Mouse (Mus musculus): ENCODE data around the gene Taok3.

- no peak for TF ChIP-seq CTCF (conservative IDR thresholded peaks at IDR 0.05; ENCODE audit: insufficient read depth, insufficient read length, low read depth, low read length)
- TF ChIP-seq POLR2A (IDR thresholded peaks at IDR 0.05; ENCODE audit: low read depth, low read length) = no peak
These were observed 8.2 kb upstream of the Taok3 start for GRCm38 (mm10) chr5:117111774-117112112.

Measured in kidney, adult 2 months (tissue).